Mouse (Mus musculus): ENCODE results near the gene Phactr1. TPM values are rescaled to one million over a fixed set of nuclear protein-coding genes. Genes with fewer than 3 reads are reported as not detected.

The Phactr1 gene
- polyA plus RNA-seq, 1 experiment from 2014 or later, result 26.2 TPM

GRCm38 (mm10) chr13:43048553-43048952 is 368.1 kb downstream of the Phactr1 start:
- Histone ChIP-seq H3K4me3 (ENCODE audit: low read length) (no peak overlapping the region), H3K4me2 (replicated peaks; ENCODE audit: low read depth, low read length) (no peak overlapping the region), H3K36me3 (ENCODE audit: insufficient read depth, low read length) (no peaks in the 10 kb centered on the region), H3K9me3 (ENCODE audit: low read length) (no peaks in the 10 kb centered on the region), H3K27ac (ENCODE audit: low read length) (no peak overlapping the region), H3K27me3 (ENCODE audit: insufficient read depth, low read length) (no peaks in the 10 kb centered on the region), H3K4me1 (ENCODE audit: insufficient read depth, low read length) (no peaks in the 10 kb centered on the region), H3K9ac (replicated peaks; ENCODE audit: low read length) (no peak overlapping the region)
- 60% methylated on average over 3 of the region's 3 CpGs for WGBS
- no peak for ATAC-seq (ENCODE audit: low FRiP score, low TSS enrichment)

DNA sequence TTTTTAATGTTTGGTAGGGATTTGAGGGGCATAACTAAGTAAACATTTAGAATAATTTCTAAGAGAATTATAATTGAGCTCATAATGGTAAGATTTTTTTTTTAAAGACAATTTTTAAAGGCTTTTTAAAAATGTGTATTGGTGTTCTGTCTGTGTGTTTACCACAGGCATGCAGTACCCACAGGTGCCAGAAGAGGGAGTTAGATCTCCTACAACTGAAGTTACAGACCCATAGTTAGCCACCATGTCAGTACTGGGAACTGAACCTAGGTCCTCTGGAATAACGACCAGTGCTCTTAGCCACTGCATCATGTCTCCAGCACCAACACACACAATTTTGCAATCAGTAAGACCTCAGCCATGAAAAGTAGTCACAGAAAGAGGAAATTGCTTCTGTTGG is 372.8 kb downstream of the Phactr1 start:
- ATAC-seq (ENCODE audit: low FRiP score, low TSS enrichment), result no peak
- no peak overlapping the region for H3K9ac ChIP-seq (replicated peaks; ENCODE audit: low read length)
- no peaks in the 10 kb centered on the region for H3K36me3 ChIP-seq (ENCODE audit: insufficient read depth, low read length)
- H3K27ac ChIP-seq (ENCODE audit: low read length), result no peak overlapping the region
- no peak overlapping the region for H3K4me3 ChIP-seq (ENCODE audit: low read length)
- H3K4me1 ChIP-seq (ENCODE audit: insufficient read depth, low read length), result no peaks in the 10 kb centered on the region
- no peak overlapping the region for H3K4me2 ChIP-seq (replicated peaks; ENCODE audit: low read depth, low read length)
- no peaks in the 10 kb centered on the region for H3K9me3 ChIP-seq (ENCODE audit: low read length)
- H3K27me3 ChIP-seq (ENCODE audit: insufficient read depth, low read length), result no peaks in the 10 kb centered on the region
- WGBS, result 94% methylated on average over 1 of the region's 1 CpGs

GRCm38 (mm10) chr13:43055136-43055535 is 374.7 kb downstream of the Phactr1 start:
- Histone ChIP-seq H3K4me2 (replicated peaks; ENCODE audit: low read depth, low read length) (no peak overlapping the region), H3K27me3 (ENCODE audit: insufficient read depth, low read length) (no peaks in the 10 kb centered on the region), H3K27ac (ENCODE audit: low read length) (no peak overlapping the region), H3K9me3 (ENCODE audit: low read length) (no peaks in the 10 kb centered on the region), H3K4me3 (ENCODE audit: low read length) (no peak overlapping the region), H3K9ac (replicated peaks; ENCODE audit: low read length) (no peak overlapping the region), H3K36me3 (ENCODE audit: insufficient read depth, low read length) (no peaks in the 10 kb centered on the region), H3K4me1 (ENCODE audit: insufficient read depth, low read length) (no peaks in the 10 kb centered on the region)
- no peak for ATAC-seq (ENCODE audit: low FRiP score, low TSS enrichment)
- WGBS, result 72% methylated on average over 6 of the region's 6 CpGs

DNA sequence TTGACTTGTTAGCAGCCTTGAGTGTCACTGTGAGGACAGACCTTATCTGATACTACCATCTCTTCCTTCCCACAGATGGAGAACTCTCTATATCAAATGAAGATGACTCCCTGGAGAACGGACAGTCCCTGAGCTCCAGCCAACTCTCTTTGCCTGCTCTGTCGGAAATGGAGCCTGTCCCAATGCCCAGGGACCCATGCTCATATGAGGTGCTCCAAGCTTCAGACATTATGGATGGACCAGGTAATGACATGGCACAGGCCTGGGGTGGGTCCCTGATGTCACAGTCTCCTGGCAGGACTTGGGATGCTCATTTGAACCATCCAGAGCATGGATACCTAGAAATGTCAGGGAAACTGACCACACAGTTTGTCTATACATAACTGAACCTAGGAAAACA is 376.7 kb downstream of the Phactr1 start:
- no peak overlapping the region for H3K27ac ChIP-seq (ENCODE audit: low read length)
- no peak overlapping the region for H3K9ac ChIP-seq (replicated peaks; ENCODE audit: low read length)
- no peaks in the 10 kb centered on the region for H3K27me3 ChIP-seq (ENCODE audit: insufficient read depth, low read length)
- WGBS, result 89% methylated on average over 2 of the region's 2 CpGs
- no peaks in the 10 kb centered on the region for H3K4me1 ChIP-seq (ENCODE audit: insufficient read depth, low read length)
- no peaks in the 10 kb centered on the region for H3K36me3 ChIP-seq (ENCODE audit: insufficient read depth, low read length)
- H3K9me3 ChIP-seq (ENCODE audit: low read length), result no peaks in the 10 kb centered on the region
- no peak overlapping the region for H3K4me3 ChIP-seq (ENCODE audit: low read length)
- no peak overlapping the region for H3K4me2 ChIP-seq (replicated peaks; ENCODE audit: low read depth, low read length)
- no peak for ATAC-seq (ENCODE audit: low FRiP score, low TSS enrichment)

DNA sequence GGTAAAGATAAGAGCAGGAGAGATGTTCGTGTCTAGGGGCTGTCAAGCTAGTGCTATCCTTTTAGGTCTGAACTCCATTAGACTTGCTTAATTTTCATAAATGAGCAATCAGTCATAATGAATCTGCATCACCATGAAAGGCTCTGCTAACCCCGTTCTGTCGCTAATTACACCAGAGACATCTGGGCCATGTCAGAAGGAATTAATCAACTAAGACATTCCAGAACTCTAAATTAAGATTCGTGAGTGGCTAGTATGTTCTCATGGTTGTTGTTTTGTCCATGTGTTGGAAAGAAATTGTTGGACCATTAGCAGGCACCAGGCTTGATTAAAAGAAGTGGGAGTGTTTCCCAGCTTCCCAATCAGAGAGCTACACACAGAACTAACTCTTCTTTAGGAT is 382.9 kb downstream of the Phactr1 start:
- no peak overlapping the region for H3K4me3 ChIP-seq (ENCODE audit: low read length)
- H3K36me3 ChIP-seq (ENCODE audit: insufficient read depth, low read length), result no peaks in the 10 kb centered on the region
- H3K27ac ChIP-seq (ENCODE audit: low read length), result no peak overlapping the region
- ATAC-seq (ENCODE audit: low FRiP score, low TSS enrichment), result no peak
- H3K9ac ChIP-seq (replicated peaks; ENCODE audit: low read length), result no peak overlapping the region
- H3K27me3 ChIP-seq (ENCODE audit: insufficient read depth, low read length), result no peaks in the 10 kb centered on the region
- WGBS, result 64% methylated on average over 4 of the region's 4 CpGs
- H3K4me2 ChIP-seq (replicated peaks; ENCODE audit: low read depth, low read length), result no peak overlapping the region
- H3K4me1 ChIP-seq (ENCODE audit: insufficient read depth, low read length), result no peaks in the 10 kb centered on the region
- no peaks in the 10 kb centered on the region for H3K9me3 ChIP-seq (ENCODE audit: low read length)

- Histone ChIP-seq H3K9ac (replicated peaks; ENCODE audit: low read length) (no peak overlapping the region), H3K27me3 (ENCODE audit: insufficient read depth, low read length) (no peaks in the 10 kb centered on the region), H3K4me3 (ENCODE audit: low read length) (no peak overlapping the region), H3K27ac (ENCODE audit: low read length) (no peak overlapping the region), H3K9me3 (ENCODE audit: low read length) (no peaks in the 10 kb centered on the region), H3K4me1 (ENCODE audit: insufficient read depth, low read length) (no peaks in the 10 kb centered on the region), H3K4me2 (replicated peaks; ENCODE audit: low read depth, low read length) (no peak overlapping the region), H3K36me3 (ENCODE audit: insufficient read depth, low read length) (no peaks in the 10 kb centered on the region)
- 62% methylated on average over 8 of the region's 8 CpGs for WGBS
- ATAC-seq (ENCODE audit: low FRiP score, low TSS enrichment), result no peak
Observed at GRCm38 (mm10) chr13:43068716-43069265, 388.4 kb downstream of the Phactr1 start.

GRCm38 (mm10) chr13:43070496-43070895 is 390.1 kb downstream of the Phactr1 start:
- no peak overlapping the region for H3K4me3 ChIP-seq (ENCODE audit: low read length)
- WGBS, result 79% methylated on average over 4 of the region's 4 CpGs
- H3K36me3 ChIP-seq (ENCODE audit: insufficient read depth, low read length), result no peaks in the 10 kb centered on the region
- no peak for ATAC-seq (ENCODE audit: low FRiP score, low TSS enrichment)
- no peaks in the 10 kb centered on the region for H3K27me3 ChIP-seq (ENCODE audit: insufficient read depth, low read length)
- no peak overlapping the region for H3K4me2 ChIP-seq (replicated peaks; ENCODE audit: low read depth, low read length)
- no peaks in the 10 kb centered on the region for H3K9me3 ChIP-seq (ENCODE audit: low read length)
- no peak overlapping the region for H3K27ac ChIP-seq (ENCODE audit: low read length)
- no peak overlapping the region for H3K9ac ChIP-seq (replicated peaks; ENCODE audit: low read length)
- H3K4me1 ChIP-seq (ENCODE audit: insufficient read depth, low read length), result no peaks in the 10 kb centered on the region

- Histone ChIP-seq H3K4me2 (replicated peaks; ENCODE audit: low read depth, low read length) (no peak overlapping the region), H3K4me3 (ENCODE audit: low read length) (no peak overlapping the region), H3K27ac (ENCODE audit: low read length) (no peak overlapping the region), H3K9ac (replicated peaks; ENCODE audit: low read length) (no peak overlapping the region), H3K4me1 (ENCODE audit: insufficient read depth, low read length) (no peaks in the 10 kb centered on the region), H3K27me3 (ENCODE audit: insufficient read depth, low read length) (no peaks in the 10 kb centered on the region), H3K36me3 (ENCODE audit: insufficient read depth, low read length) (no peaks in the 10 kb centered on the region), H3K9me3 (ENCODE audit: low read length) (no peaks in the 10 kb centered on the region)
- no peak for ATAC-seq (ENCODE audit: low FRiP score, low TSS enrichment)
- 89% methylated on average over 2 of the region's 2 CpGs for WGBS
Observed at GRCm38 (mm10) chr13:43070971-43071370, 390.5 kb downstream of the Phactr1 start.

GRCm38 (mm10) chr13:43075456-43075855 is 395.0 kb downstream of the Phactr1 start:
- WGBS, result 47% methylated on average over 6 of the region's 6 CpGs
- no peak for ATAC-seq (ENCODE audit: low FRiP score, low TSS enrichment)
- Histone ChIP-seq H3K4me2 (replicated peaks; ENCODE audit: low read depth, low read length) (no peak overlapping the region), H3K9ac (replicated peaks; ENCODE audit: low read length) (no peak overlapping the region), H3K27me3 (ENCODE audit: insufficient read depth, low read length) (no peaks in the 10 kb centered on the region), H3K4me3 (ENCODE audit: low read length) (no peak overlapping the region), H3K4me1 (ENCODE audit: insufficient read depth, low read length) (no peaks in the 10 kb centered on the region), H3K9me3 (ENCODE audit: low read length) (no peaks in the 10 kb centered on the region), H3K27ac (ENCODE audit: low read length) (no peak overlapping the region), H3K36me3 (ENCODE audit: insufficient read depth, low read length) (no peaks in the 10 kb centered on the region)

- Histone ChIP-seq H3K9ac (replicated peaks; ENCODE audit: low read length) (no peak overlapping the region), H3K36me3 (ENCODE audit: insufficient read depth, low read length) (no peaks in the 10 kb centered on the region), H3K4me1 (ENCODE audit: insufficient read depth, low read length) (no peaks in the 10 kb centered on the region), H3K4me2 (replicated peaks; ENCODE audit: low read depth, low read length) (no peak overlapping the region), H3K4me3 (ENCODE audit: low read length) (no peak overlapping the region), H3K27ac (ENCODE audit: low read length) (no peak overlapping the region), H3K27me3 (ENCODE audit: insufficient read depth, low read length) (no peaks in the 10 kb centered on the region), H3K9me3 (ENCODE audit: low read length) (no peaks in the 10 kb centered on the region)
- no peak for ATAC-seq (ENCODE audit: low FRiP score, low TSS enrichment)
- WGBS, result 90% methylated on average over 9 of the region's 9 CpGs
Observed at GRCm38 (mm10) chr13:43077485-43077884, 397.1 kb downstream of the Phactr1 start.

Data from kidney, embryonic 16.5 days (tissue).